Mouse (Mus musculus): Measurements from ENCODE around the gene Traf1. TPM values are rescaled to one million over a fixed set of nuclear protein-coding genes. Genes with fewer than 3 reads are reported as not detected.

The Traf1 gene
- polyA plus RNA-seq, 1 experiment, result 1.8 TPM

DNA sequence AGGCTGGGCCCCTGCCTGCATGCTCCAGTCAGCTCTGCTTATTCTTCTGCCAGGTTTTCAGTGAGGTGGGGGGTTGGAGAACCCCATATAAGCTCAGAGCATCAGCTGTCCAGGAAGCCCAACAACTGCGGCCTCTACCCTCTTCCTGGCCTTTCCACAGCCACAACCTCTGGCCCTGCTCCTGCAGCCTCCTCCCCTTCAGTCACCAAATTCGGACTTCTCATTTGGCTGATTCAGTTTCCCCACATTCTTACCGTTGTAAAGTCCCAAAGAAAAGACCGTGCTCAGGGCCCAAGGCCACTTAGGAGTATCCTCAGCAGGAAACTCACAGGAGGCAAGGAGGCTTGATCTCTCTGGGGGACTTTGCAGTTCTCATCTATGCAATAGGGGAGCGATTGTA lies 4.6 kb downstream of the Traf1 start:
- no peaks in the 10 kb centered on the region for H3K79me3 ChIP-seq (ENCODE audit: low read depth)
- no peaks in the 10 kb centered on the region for H3K36me3 ChIP-seq (ENCODE audit: control insufficient read depth, insufficient read depth)
- H3K79me2 ChIP-seq (ENCODE audit: control insufficient read depth, insufficient read depth), result no peaks in the 10 kb centered on the region
- TF ChIP-seq CEBPB (IDR thresholded peaks at IDR 0.05; ENCODE audit: low read depth) (no peak), FOSL1 (IDR thresholded peaks at IDR 0.05; ENCODE audit: insufficient read depth, low read length, poor library complexity, severe bottlenecking) (no peak), CTCF (IDR thresholded peaks at IDR 0.05; ENCODE audit: control insufficient read depth, insufficient read depth, insufficient read length) (no peak), USF1 (IDR thresholded peaks at IDR 0.05; ENCODE audit: low read depth) (no peak), MYOG (IDR thresholded peaks at IDR 0.05; ENCODE audit: control insufficient read depth, extremely low read depth, insufficient read length) (no peak), MAX (IDR thresholded peaks at IDR 0.05) (no peak), MYOD1 (IDR thresholded peaks at IDR 0.05; ENCODE audit: control insufficient read depth, insufficient read length, low read depth) (no peak)
- H3K27me3 ChIP-seq (ENCODE audit: control insufficient read depth, insufficient read depth, insufficient read length), result no peaks in the 10 kb centered on the region
- no peak overlapping the region for H3K4me3 ChIP-seq (ENCODE audit: insufficient read depth, poor library complexity, severe bottlenecking)
- H3ac ChIP-seq (ENCODE audit: control insufficient read depth, insufficient read length, low read depth), result no peak overlapping the region

DNA sequence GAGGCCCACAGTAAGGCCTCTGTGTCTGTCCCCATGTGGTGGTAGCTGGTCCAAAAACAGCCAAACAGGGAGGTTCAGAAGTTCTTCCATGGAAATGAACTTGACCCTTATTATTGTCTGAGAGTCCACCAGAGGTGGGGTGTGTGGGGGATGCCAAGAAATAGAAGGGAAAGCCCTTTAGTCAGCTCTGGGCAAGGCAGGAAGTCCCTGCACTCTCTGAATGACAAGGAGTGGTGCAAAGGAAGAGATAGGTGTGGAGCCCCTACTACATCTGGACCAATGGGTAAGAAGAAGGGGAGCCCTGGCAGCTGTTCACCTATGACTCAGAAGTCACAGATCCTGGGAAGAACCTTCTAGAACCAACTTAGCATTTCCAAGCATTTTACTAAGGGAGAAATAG lies 7.2 kb downstream of the Traf1 start:
- Histone ChIP-seq H3K79me2 (ENCODE audit: control insufficient read depth, insufficient read depth) (no peaks in the 10 kb centered on the region), H3K36me3 (ENCODE audit: control insufficient read depth, insufficient read depth) (no peaks in the 10 kb centered on the region), H3K4me3 (ENCODE audit: insufficient read depth, poor library complexity, severe bottlenecking) (no peak overlapping the region), H3ac (ENCODE audit: control insufficient read depth, insufficient read length, low read depth) (no peak overlapping the region), H3K79me3 (ENCODE audit: low read depth) (no peaks in the 10 kb centered on the region), H3K27me3 (ENCODE audit: control insufficient read depth, insufficient read depth, insufficient read length) (no peaks in the 10 kb centered on the region)
- TF ChIP-seq FOSL1 (IDR thresholded peaks at IDR 0.05; ENCODE audit: insufficient read depth, low read length, poor library complexity, severe bottlenecking) (no peak), MAX (IDR thresholded peaks at IDR 0.05) (no peak), MYOG (IDR thresholded peaks at IDR 0.05; ENCODE audit: control insufficient read depth, extremely low read depth, insufficient read length) (no peak), CEBPB (IDR thresholded peaks at IDR 0.05; ENCODE audit: low read depth) (no peak), MYOD1 (IDR thresholded peaks at IDR 0.05; ENCODE audit: control insufficient read depth, insufficient read length, low read depth) (no peak), CTCF (IDR thresholded peaks at IDR 0.05; ENCODE audit: control insufficient read depth, insufficient read depth, insufficient read length) (no peak), USF1 (IDR thresholded peaks at IDR 0.05; ENCODE audit: low read depth) (no peak)

DNA sequence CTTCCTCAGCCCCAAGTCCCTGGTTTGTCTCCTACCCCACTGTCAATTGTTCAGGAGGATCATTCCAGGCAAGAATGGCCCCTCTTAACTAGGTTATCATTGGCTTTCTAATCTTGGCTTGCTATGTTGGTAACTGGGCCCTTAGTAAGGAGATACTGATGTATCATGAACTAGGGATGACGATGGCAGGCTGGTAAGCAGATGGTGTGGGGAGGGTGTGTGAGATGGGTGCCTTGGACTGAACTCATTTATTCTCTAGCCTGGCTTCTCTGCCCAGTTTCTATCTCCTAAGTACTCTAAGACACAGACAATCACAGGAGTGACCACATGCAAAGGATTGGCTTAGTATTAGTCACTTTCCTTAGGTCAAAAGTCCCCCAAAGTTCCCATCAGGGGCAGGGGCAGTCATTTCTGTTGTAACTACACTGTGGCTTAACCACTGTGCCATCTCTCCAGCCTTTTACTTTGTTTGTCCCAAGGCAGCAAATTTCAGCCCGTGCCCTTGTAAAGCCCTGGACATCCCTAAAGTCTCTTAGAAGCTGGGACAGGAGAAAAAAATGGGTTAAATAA lies 7.9 kb downstream of the Traf1 start:
- H3ac ChIP-seq (ENCODE audit: control insufficient read depth, insufficient read length, low read depth), result no peak overlapping the region
- no peaks in the 10 kb centered on the region for H3K79me3 ChIP-seq (ENCODE audit: low read depth)
- no peaks in the 10 kb centered on the region for H3K79me2 ChIP-seq (ENCODE audit: control insufficient read depth, insufficient read depth)
- H3K27me3 ChIP-seq (ENCODE audit: control insufficient read depth, insufficient read depth, insufficient read length), result no peaks in the 10 kb centered on the region
- H3K4me3 ChIP-seq (ENCODE audit: insufficient read depth, poor library complexity, severe bottlenecking), result no peak overlapping the region
- TF ChIP-seq MYOD1 (IDR thresholded peaks at IDR 0.05; ENCODE audit: control insufficient read depth, insufficient read length, low read depth), result no peak
- TF ChIP-seq FOSL1 (IDR thresholded peaks at IDR 0.05; ENCODE audit: insufficient read depth, low read length, poor library complexity, severe bottlenecking), result no peak
- TF ChIP-seq MAX (IDR thresholded peaks at IDR 0.05), result no peak
- TF ChIP-seq CEBPB (IDR thresholded peaks at IDR 0.05; ENCODE audit: low read depth), result no peak
- no peak for TF ChIP-seq MYOG (IDR thresholded peaks at IDR 0.05; ENCODE audit: control insufficient read depth, extremely low read depth, insufficient read length)
- no peak for TF ChIP-seq USF1 (IDR thresholded peaks at IDR 0.05; ENCODE audit: low read depth)
- no peak for TF ChIP-seq CTCF (IDR thresholded peaks at IDR 0.05; ENCODE audit: control insufficient read depth, insufficient read depth, insufficient read length)
- H3K36me3 ChIP-seq (ENCODE audit: control insufficient read depth, insufficient read depth), result no peaks in the 10 kb centered on the region

DNA sequence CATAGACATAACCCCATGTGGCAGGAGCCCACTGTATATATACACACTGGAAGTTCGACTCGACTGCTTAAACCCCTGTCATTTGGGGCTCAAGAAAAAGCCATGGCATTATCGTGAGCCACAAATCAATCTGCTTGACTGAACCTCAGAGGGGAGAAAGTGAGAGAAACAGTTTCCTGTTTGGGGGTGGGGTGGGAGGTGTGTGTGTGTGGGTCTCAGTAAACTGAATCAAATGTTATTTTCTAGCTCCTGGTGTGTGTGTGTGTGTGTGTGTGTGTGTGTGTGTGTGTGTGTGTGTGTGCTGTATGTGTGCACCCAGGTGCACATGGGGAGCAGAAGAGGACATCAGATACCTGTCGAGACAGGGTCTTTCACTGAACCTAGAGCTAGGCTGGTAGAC lies 8.6 kb downstream of the Traf1 start:
- Histone ChIP-seq H3K4me3 (ENCODE audit: insufficient read depth, poor library complexity, severe bottlenecking) (no peak overlapping the region), H3ac (ENCODE audit: control insufficient read depth, insufficient read length, low read depth) (no peak overlapping the region), H3K79me3 (ENCODE audit: low read depth) (no peaks in the 10 kb centered on the region), H3K36me3 (ENCODE audit: control insufficient read depth, insufficient read depth) (no peaks in the 10 kb centered on the region), H3K27me3 (ENCODE audit: control insufficient read depth, insufficient read depth, insufficient read length) (no peaks in the 10 kb centered on the region), H3K79me2 (ENCODE audit: control insufficient read depth, insufficient read depth) (no peaks in the 10 kb centered on the region)
- TF ChIP-seq MYOD1 (IDR thresholded peaks at IDR 0.05; ENCODE audit: control insufficient read depth, insufficient read length, low read depth) (no peak), MYOG (IDR thresholded peaks at IDR 0.05; ENCODE audit: control insufficient read depth, extremely low read depth, insufficient read length) (no peak), USF1 (IDR thresholded peaks at IDR 0.05; ENCODE audit: low read depth) (no peak), FOSL1 (IDR thresholded peaks at IDR 0.05; ENCODE audit: insufficient read depth, low read length, poor library complexity, severe bottlenecking) (no peak), MAX (IDR thresholded peaks at IDR 0.05) (no peak), CEBPB (IDR thresholded peaks at IDR 0.05; ENCODE audit: low read depth) (no peak), CTCF (IDR thresholded peaks at IDR 0.05; ENCODE audit: control insufficient read depth, insufficient read depth, insufficient read length) (no peak)

GRCm38 (mm10) chr2:34951469-34951868 lies 10.1 kb downstream of the Traf1 start:
- H3ac ChIP-seq (ENCODE audit: control insufficient read depth, insufficient read length, low read depth), result no peak overlapping the region
- H3K79me2 ChIP-seq (ENCODE audit: control insufficient read depth, insufficient read depth), result no peaks in the 10 kb centered on the region
- TF ChIP-seq MYOG (IDR thresholded peaks at IDR 0.05; ENCODE audit: control insufficient read depth, extremely low read depth, insufficient read length) (no peak), MAX (IDR thresholded peaks at IDR 0.05) (no peak), MYOD1 (IDR thresholded peaks at IDR 0.05; ENCODE audit: control insufficient read depth, insufficient read length, low read depth) (no peak), FOSL1 (IDR thresholded peaks at IDR 0.05; ENCODE audit: insufficient read depth, low read length, poor library complexity, severe bottlenecking) (no peak), USF1 (IDR thresholded peaks at IDR 0.05; ENCODE audit: low read depth) (no peak), CEBPB (IDR thresholded peaks at IDR 0.05; ENCODE audit: low read depth) (no peak), CTCF (IDR thresholded peaks at IDR 0.05; ENCODE audit: control insufficient read depth, insufficient read depth, insufficient read length) (no peak)
- H3K4me3 ChIP-seq (ENCODE audit: insufficient read depth, poor library complexity, severe bottlenecking), result no peak overlapping the region
- no peaks in the 10 kb centered on the region for H3K27me3 ChIP-seq (ENCODE audit: control insufficient read depth, insufficient read depth, insufficient read length)
- no peaks in the 10 kb centered on the region for H3K79me3 ChIP-seq (ENCODE audit: low read depth)
- H3K36me3 ChIP-seq (ENCODE audit: control insufficient read depth, insufficient read depth), result no peaks in the 10 kb centered on the region

Data from C2C12 (cell line).